Mouse (Mus musculus) G1E (cell line): Measurements from ENCODE around the gene Bola1.

ENCODE experiments used
- CTCF ChIP-seq: IDR thresholded peaks from 2 replicates; pipeline ENCODE4 v1.5.1; 2012; ENCODE audit warnings: low read depth, low read length, inconsistent platforms, mixed read lengths
- GATA1 ChIP-seq: IDR thresholded peaks from 2 replicates; pipeline ENCODE4 v1.6.1; 2012; ENCODE audit warnings: borderline replicate concordance, low read length, inconsistent platforms, mixed read lengths
- TAL1 ChIP-seq: conservative IDR thresholded peaks from 2 replicates; pipeline ENCODE4 v1.6.1; 2012; ENCODE audit warnings: low read depth, low read length, inconsistent platforms, mixed read lengths

DNA sequence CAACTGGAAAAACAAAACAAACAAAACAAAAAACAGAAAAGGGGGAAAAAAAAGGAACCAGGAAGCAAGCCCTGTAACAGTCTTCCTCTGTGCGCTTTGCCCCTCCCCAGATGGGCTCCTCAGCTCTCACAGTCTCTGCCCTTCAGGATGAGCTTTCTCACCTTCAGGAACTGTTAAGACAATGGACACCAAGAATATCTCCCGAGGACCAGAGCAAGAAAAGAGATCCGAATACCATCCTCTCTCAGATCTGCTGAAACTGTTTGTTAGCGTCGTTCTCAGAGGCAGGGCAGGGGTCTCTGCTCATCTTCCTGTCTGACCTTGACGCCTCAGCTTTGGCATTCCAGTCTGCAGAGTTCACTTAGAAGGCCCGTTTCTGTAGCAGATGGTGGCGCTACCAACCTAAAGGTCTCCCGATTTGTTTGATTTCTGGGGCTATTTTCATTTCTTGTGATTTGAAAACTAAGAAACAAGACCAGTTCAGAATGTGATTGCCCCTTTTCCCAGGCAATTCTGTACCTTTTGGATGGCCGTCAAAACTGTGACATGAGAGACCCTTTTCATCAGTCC is 48.4 kb downstream of the Bola1 start:
- TF ChIP-seq CTCF (no peak), GATA1 (no peak), TAL1 (no peak)
